Comparison of ENCODE assay signal across 11 mouse cellular contexts in genomic region chrX:103744171-103745039, GRCm38 (mm10).
DNase-seq lines count a peak whose midpoint lies in the region; ATAC-seq and TF ChIP-seq lines count a peak whose summit lies in the region.
"Had no signal": no experiment of that assay in that cellular context is flagged by ENCODE, and none has a peak within 500 bp of the region (broad histone marks: within the 10 kb centered on the region; RNA-seq: fewer than 3 reads in every experiment).

No protein-coding gene starts in this region.

- intact Hi-C loops in left cerebral cortex, postnatal 10 days (cut with DNase I): no loop called here

- no peak for TF ChIP-seq CTCF in olfactory bulb, adult 2 months (IDR thresholded peaks at IDR 0.05; ENCODE audit: insufficient read depth, low read depth, low read length)

- H3K4me3 ChIP-seq in olfactory bulb, adult 2 months (ENCODE audit: insufficient read depth, low read depth, low read length): no peak overlapping the region
- H3K4me3 ChIP-seq: embryonic facial prominence, embryonic 15.5 days had no signal

- 30% methylated on average over 7 of the region's 7 CpGs for WGBS in olfactory bulb, adult 2 months

- H3K27ac ChIP-seq in olfactory bulb, adult 2 months (ENCODE audit: insufficient read depth, low read depth, low read length): peak overlapping the region; percentile 83
- H3K27ac ChIP-seq: embryonic facial prominence, embryonic 15.5 days; liver, embryonic 14.5 days; stomach, postnatal 0 days had no signal

- ATAC-seq in monocyte, adult 5-6 weeks (replicated peaks; ENCODE audit: insufficient number of reproducible peaks, low FRiP score, low TSS enrichment, poor library complexity, severe bottlenecking): no peak

- peaks cover 11% of the 10 kb centered on the region; the same call in 1 of the 2 replicates for H3K4me1 ChIP-seq in olfactory bulb, adult 2 months (ENCODE audit: control insufficient read depth, insufficient read depth, low read length)

- DNase-seq in embryo, embryonic 11 days: peak; percentile 83
- DNase-seq in frontal cortex, postnatal 25 days (ENCODE audit: low spot score in 2 of 2): peak; percentile 21 to 43
- peak; percentile 34 to 70 for DNase-seq in left cerebral cortex, postnatal 10 days (ENCODE audit: extremely low spot score in 1 of 2, low spot score in 2 of 2)
- DNase-seq in lung, adult 18-20 months: no peak
- DNase-seq in urinary bladder, postnatal 36 days (ENCODE audit: low spot score in 2 of 2): no peak
- DNase-seq in kidney, postnatal 25 days: no peak

- TF ChIP-seq POLR2A in olfactory bulb, adult 2 months (IDR thresholded peaks at IDR 0.05; ENCODE audit: insufficient read depth, low read depth, low read length): no peak

Comparison
In these comparisons a context has a peak if more than half of its experiments do, and no peak if none do; other contexts are left out.
1. DNase-seq: peak in embryo, embryonic 11 days (single experiment), frontal cortex, postnatal 25 days (2 of 2) and left cerebral cortex, postnatal 10 days (2 of 2); none in lung, adult 18-20 months (0 of 2), urinary bladder, postnatal 36 days (0 of 2) and kidney, postnatal 25 days (0 of 2).